Mouse (Mus musculus): Measurements from ENCODE around the gene Zfp663.

DNA sequence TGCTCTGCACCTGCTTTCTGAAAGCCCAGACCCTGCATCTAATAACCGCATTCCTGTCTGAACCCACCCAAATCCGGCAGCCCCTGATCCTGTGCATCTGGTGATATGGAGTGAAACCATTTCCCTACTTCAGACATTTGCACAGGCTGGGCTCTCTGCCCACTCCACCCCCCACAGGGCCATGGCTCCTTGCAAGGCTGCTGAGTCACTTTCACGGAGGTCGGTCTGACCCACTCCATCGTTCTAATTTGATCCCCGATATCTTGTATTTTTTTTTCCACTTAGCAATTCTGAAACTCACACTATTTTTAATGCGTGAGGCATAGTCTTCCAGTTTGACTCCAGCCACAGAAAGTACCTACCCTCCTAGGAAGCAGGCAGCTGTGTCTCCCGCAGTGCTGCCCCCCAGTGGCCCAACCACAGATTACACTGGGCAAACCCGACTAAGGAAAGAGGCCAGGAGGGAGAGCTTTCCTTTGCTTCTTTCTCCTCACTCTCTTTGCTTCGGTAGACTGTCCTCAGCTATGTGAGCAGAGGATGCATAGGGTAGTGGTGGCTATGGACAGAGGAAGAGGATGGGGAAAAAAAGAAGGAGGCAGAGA lies 39.3 kb upstream of the Zfp663 start:
- TF ChIP-seq CTCF (IDR thresholded peaks at IDR 0.05; ENCODE audit: low read depth) (peak; percentile 77), EP300 (optimal IDR thresholded peaks at IDR 0.05) (no peak)
